Mouse (Mus musculus): ENCODE results near the gene Kdelr1.

DNA sequence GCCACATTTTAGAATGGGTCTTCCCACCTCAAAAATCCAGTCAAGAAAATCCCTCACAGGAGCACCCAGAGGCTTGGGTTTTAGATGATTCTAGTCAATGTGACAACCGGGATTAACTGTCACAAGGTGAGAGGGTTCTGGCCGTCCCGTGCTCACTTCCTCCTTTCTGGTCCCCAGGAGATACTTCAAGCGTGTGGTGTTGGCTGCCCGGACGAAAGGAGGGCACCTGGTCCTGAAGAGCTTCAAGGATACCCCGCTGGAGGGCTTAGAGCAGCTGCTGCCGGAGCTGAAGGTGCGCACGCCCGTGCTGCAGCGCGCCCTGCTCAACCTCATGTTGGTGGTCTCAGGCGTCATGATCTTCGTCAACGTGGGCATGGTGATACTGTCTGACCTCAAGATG, 36.6 kb downstream of the Kdelr1 start:
- TF ChIP-seq CTCF (IDR thresholded peaks at IDR 0.05; ENCODE audit: borderline replicate concordance, extremely low read depth, insufficient read depth, insufficient read length) (no peak), POLR2A (IDR thresholded peaks at IDR 0.05; ENCODE audit: borderline replicate concordance, extremely low read depth, insufficient read depth, insufficient read length, poor library complexity, severe bottlenecking) (no peak)

All from brain, embryonic 14.5 days (tissue).